Mouse (Mus musculus) heart, embryonic 16.5 days (tissue): ENCODE measurements at regions not wholly inside any gene's neighbourhood (a gene's known extent, or its start where the extent isn't known, plus 50 kb on each side); places are given as distances from the start of the nearest gene placed in this dataset.
"Not testable (repeated sequence)": the region's sequence is repeated elsewhere in the genome, so short reads cannot be mapped to it uniquely, and the experiment has no call there.

ENCODE experiments used
- ATAC-seq: fragments of 200-750 bp; cut with Nextera tagmentation; replicated peaks from 2 replicates; pipeline ENCODE4 v1.8.0; 2017; ENCODE audit warnings: moderate number of reproducible peaks; ENCODE audit not compliant: insufficient read depth, low FRiP score; ENCODE audit errors: extremely low read depth
- H3K27ac ChIP-seq: fragments of 300-500 bp; sonication (generic); 2 replicates; pipeline ENCODE4 v1.5.1; 2014; ENCODE audit warnings: mild to moderate bottlenecking, low read length, control low read depth, moderate library complexity
- H3K27me3 ChIP-seq: fragments of 300-500 bp; sonication (generic); 2 replicates; pipeline ENCODE4 v1.6.1; 2014; ENCODE audit warnings: low read length, mixed read lengths; ENCODE audit not compliant: control insufficient read depth, insufficient read depth
- H3K36me3 ChIP-seq: fragments of 300-500 bp; sonication (generic); 2 replicates; pipeline ENCODE4 v1.6.1; 2014; ENCODE audit not compliant: control insufficient read depth, insufficient read depth
- H3K4me1 ChIP-seq: fragments of 300-500 bp; sonication (generic); 2 replicates; pipeline ENCODE4 v1.6.1; 2014; ENCODE audit warnings: low read length, mixed read lengths; ENCODE audit not compliant: control insufficient read depth, insufficient read depth
- H3K4me2 ChIP-seq: fragments of 300-500 bp; sonication (generic); 2 replicates; pipeline ENCODE4 v1.6.1; 2014; ENCODE audit warnings: low read depth, mild to moderate bottlenecking, control low read depth, low read length
- H3K4me3 ChIP-seq: fragments of 300-500 bp; sonication (generic); 2 replicates; pipeline ENCODE4 v1.5.1; 2014; ENCODE audit warnings: mild to moderate bottlenecking, control low read depth, low read length
- H3K9ac ChIP-seq: fragments of 300-500 bp; sonication (generic); 2 replicates; pipeline ENCODE4 v1.6.1; 2014; ENCODE audit warnings: low read length, control low read depth
- H3K9me3 ChIP-seq: fragments of 300-500 bp; sonication (generic); replicated peaks from 2 replicates; pipeline ENCODE4 v1.6.1; 2016; ENCODE audit warnings: low read length; ENCODE audit not compliant: control insufficient read depth
- WGBS: fragments of 180-500 bp; shearing (Covaris S2); extraction: QIAGEN DNeasy Blood & Tissue Kit; methylation state at CpG from one replicate; pipeline ENCODE4 v1.1.7; 2014; 5-methylcytosine and 5-hydroxymethylcytosine counted together

GRCm38 (mm10) chr12:74825664-74826063 lies 351.5 kb downstream of the Kcnh5 start:
- WGBS, result 46% methylated on average over 3 of the region's 3 CpGs
- no peak overlapping the region for H3K4me2 ChIP-seq
- H3K27me3 ChIP-seq, result no peaks in the 10 kb centered on the region
- H3K36me3 ChIP-seq, result no peaks in the 10 kb centered on the region
- H3K9me3 ChIP-seq, result no peaks in the 10 kb centered on the region
- no peak for ATAC-seq
- no peak overlapping the region for H3K27ac ChIP-seq
- peaks cover 2% of the 10 kb centered on the region; the same call in 1 of the 2 replicates for H3K4me1 ChIP-seq
- no peak overlapping the region for H3K9ac ChIP-seq
- no peak overlapping the region for H3K4me3 ChIP-seq

DNA sequence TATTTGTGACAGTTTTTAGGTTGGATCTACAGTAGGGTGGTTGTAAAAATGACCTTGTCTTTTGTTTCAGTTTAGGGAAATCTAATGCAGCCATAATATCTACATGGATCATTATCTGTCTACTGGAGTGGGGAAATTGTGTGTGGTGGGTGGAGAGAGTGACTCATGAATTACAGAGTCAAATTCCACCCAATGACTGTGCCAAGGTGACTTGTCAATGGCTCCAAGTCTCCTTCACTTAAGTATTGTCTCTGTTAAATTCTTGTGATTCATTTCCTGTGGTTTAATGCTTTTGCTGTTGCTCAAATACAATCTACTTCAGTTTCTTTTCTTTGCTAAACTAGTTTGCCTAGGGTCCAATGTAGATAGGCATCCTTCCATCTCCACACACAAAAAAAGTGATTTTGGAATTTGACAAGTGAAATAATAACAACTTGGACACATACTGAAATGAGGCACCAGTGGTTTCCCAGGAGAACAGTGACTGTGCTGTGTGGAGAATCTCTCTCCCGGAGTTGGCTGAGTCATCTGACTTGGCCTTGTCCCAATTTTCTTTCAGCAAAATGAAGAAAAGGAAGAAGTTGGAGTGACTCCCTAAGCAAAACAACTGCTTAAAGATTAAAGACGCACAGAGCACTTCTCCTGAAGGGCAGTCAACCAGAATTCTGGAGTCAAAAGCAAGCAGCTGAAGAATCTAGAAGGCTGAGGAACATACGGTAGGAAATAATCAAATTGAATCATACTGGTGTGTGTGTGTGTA lies 352.2 kb downstream of the Kcnh5 start:
- H3K9me3 ChIP-seq, result no peaks in the 10 kb centered on the region
- no peak overlapping the region for H3K27ac ChIP-seq
- no peak overlapping the region for H3K9ac ChIP-seq
- ATAC-seq, result peak; percentile 69
- 14% methylated on average over 3 of the region's 3 CpGs for WGBS
- H3K36me3 ChIP-seq, result no peaks in the 10 kb centered on the region
- H3K27me3 ChIP-seq, result no peaks in the 10 kb centered on the region
- peaks cover 2% of the 10 kb centered on the region; the same call in 1 of the 2 replicates for H3K4me1 ChIP-seq
- H3K4me3 ChIP-seq, result no peak overlapping the region
- no peak overlapping the region for H3K4me2 ChIP-seq

- not testable (repeated sequence) for H3K27me3 ChIP-seq, H3K9me3 ChIP-seq, H3K4me1 ChIP-seq, H3K4me2 ChIP-seq, H3K4me3 ChIP-seq, H3K36me3 ChIP-seq, H3K27ac ChIP-seq, H3K9ac ChIP-seq, ATAC-seq
- WGBS, result 89% methylated on average over 3 of the region's 3 CpGs
These were observed 361.0 kb downstream of the Kcnh5 start for GRCm38 (mm10) chr12:74816181-74816580.

GRCm38 (mm10) chr12:74808571-74808970 lies 368.6 kb downstream of the Kcnh5 start:
- WGBS, result 75% methylated on average over 2 of the region's 2 CpGs

DNA sequence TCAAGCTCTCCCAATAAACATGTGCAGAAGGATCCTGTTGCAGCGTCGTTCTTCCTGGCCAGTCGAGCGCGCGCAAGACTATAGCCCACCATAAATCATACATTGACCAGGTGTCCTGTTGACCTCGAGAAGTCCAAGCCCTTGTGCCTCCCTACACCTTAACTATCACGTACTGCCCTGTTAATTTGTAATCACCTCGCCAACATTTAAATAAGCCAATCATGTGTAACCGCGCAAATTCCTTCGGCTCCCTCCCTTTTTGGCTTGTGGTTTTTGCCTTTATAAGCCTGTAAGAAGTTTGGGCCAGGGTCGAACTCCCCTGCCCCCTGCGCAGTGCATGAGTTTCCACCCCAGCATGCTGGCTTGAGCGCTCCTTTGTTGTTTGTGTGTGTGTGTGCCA lies 369.2 kb downstream of the Kcnh5 start:
- WGBS, result 91% methylated on average over 15 of the region's 15 CpGs
- not testable (repeated sequence) for H3K4me3 ChIP-seq, H3K9me3 ChIP-seq

More at GRCm38 (mm10) chr12:74808571-74808970, 368.6 kb downstream of the Kcnh5 start:
- H3K9me3 ChIP-seq, H3K27me3 ChIP-seq, H3K9ac ChIP-seq, H3K27ac ChIP-seq, H3K4me1 ChIP-seq, ATAC-seq, H3K4me3 ChIP-seq, H3K36me3 ChIP-seq, H3K4me2 ChIP-seq: not testable (repeated sequence)

DNA sequence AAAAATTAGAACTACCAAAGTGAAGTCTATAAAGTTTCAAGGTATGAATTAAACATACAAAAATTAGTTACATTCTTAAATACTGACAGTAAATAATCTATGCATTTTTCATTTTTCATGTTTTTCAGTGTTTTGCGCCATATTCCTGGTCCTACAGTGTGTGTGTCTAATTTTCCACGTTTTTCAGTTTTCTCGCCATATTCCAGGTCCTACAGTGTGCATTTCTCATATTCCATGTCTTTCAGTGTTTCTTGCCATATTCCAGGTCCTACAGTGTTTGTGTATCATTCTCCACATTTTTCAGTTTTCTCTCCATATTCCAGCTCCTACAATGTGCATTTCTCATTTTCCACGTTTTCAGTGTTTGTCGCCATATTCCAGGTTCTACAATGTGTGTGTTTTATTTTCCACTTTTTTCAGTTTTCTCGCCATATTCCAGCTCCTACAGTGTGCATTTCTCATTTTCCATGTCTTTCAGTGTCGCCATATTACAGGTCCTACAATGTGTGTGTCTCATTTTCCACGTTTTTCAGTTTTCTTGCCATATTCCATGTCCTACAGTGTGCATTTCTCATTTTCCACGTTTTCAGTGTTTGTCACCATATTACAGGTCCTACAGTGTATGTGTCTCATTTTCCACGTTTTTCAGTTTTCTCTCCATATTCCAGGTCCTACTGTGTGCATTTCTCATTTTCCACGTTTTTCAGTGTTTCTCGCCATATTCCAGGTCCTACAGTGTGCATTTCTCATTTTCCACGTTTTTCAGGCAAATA lies 373.2 kb downstream of the Kcnh5 start:
- no peaks in the 10 kb centered on the region for H3K9me3 ChIP-seq
- H3K27ac ChIP-seq, result no peak overlapping the region
- no peaks in the 10 kb centered on the region for H3K36me3 ChIP-seq
- no peak overlapping the region for H3K4me2 ChIP-seq
- 58% methylated on average over 13 of the region's 13 CpGs for WGBS
- H3K9ac ChIP-seq, result no peak overlapping the region
- no peaks in the 10 kb centered on the region for H3K27me3 ChIP-seq
- no peaks in the 10 kb centered on the region for H3K4me1 ChIP-seq
- no peak overlapping the region for H3K4me3 ChIP-seq
- peak; percentile 37; the same call in 1 of the 2 replicates for ATAC-seq

More for the DNA sequence above, 369.2 kb downstream of the Kcnh5 start:
- not testable (repeated sequence) for H3K27ac ChIP-seq, H3K27me3 ChIP-seq, H3K36me3 ChIP-seq, H3K9ac ChIP-seq, H3K4me2 ChIP-seq, H3K4me1 ChIP-seq, ATAC-seq

DNA sequence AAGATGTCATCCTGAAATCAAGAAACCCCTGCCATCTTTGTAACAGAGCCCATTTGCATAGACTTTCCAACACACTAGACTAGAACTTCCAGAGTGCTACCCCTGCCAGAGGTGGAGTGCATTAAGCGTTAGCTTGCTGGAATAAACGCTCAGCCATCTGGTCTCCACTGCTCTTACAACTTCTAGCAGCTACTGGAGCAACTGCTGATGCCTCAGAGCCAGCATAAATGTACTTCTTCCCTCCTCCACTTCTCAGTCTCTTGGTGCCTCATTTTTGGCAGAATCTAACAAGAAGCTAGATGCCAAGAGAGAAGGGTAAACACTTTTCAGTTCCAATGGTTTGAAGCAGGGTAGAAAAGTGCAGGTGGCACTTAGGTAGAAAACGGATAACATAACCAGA lies 385.1 kb downstream of the Kcnh5 start:
- Histone ChIP-seq H3K9ac (no peak overlapping the region), H3K4me1 (no peaks in the 10 kb centered on the region), H3K9me3 (no peaks in the 10 kb centered on the region), H3K36me3 (no peaks in the 10 kb centered on the region), H3K27ac (no peak overlapping the region), H3K27me3 (no peaks in the 10 kb centered on the region), H3K4me3 (no peak overlapping the region), H3K4me2 (no peak overlapping the region)
- ATAC-seq, result no peak
- 62% methylated on average over 3 of the region's 3 CpGs for WGBS

GRCm38 (mm10) chr12:74762284-74762683 lies 414.8 kb downstream of the Kcnh5 start:
- Histone ChIP-seq H3K4me1 (no peaks in the 10 kb centered on the region), H3K9me3 (no peaks in the 10 kb centered on the region), H3K27ac (no peak overlapping the region), H3K27me3 (no peaks in the 10 kb centered on the region), H3K4me3 (no peak overlapping the region), H3K4me2 (no peak overlapping the region), H3K36me3 (no peaks in the 10 kb centered on the region), H3K9ac (no peak overlapping the region)
- no peak for ATAC-seq
- WGBS, result 70% methylated on average over 1 of the region's 1 CpGs

DNA sequence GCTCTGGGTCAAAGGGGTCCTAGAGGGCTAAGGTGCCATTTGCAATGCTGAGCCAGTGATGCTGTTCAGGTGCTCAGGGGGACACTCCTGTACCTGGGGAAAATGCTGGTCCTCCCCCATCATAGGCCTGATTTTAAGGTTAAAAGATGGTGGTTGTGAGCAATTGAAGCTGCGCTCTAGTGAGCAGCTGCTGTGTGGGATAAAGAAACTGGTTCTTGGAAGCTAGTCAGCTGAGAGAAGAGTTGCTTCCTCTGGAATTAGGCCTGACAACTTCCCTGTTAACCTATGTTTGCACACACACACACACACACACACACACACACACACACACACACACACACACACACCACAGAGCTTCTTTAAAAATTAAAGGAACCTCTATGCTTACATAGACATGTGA lies 428.9 kb upstream of the Gm11042 start:
- H3K27ac ChIP-seq, result no peak overlapping the region
- no peak for ATAC-seq
- no peaks in the 10 kb centered on the region for H3K27me3 ChIP-seq
- H3K9me3 ChIP-seq, result no peaks in the 10 kb centered on the region
- H3K9ac ChIP-seq, result no peak overlapping the region
- H3K4me1 ChIP-seq, result no peaks in the 10 kb centered on the region
- no peak overlapping the region for H3K4me3 ChIP-seq
- H3K36me3 ChIP-seq, result no peaks in the 10 kb centered on the region
- no peak overlapping the region for H3K4me2 ChIP-seq
- WGBS, result 86% methylated on average over 1 of the region's 1 CpGs
